Mouse (Mus musculus): Measurements from ENCODE around the gene Hoxd3. TPM values are rescaled to one million over a fixed set of nuclear protein-coding genes. Genes with fewer than 3 reads are reported as not detected.

Hoxd3 gene
- polyA plus RNA-seq, 1 experiment from 2014 or later: 55.9 TPM

DNA sequence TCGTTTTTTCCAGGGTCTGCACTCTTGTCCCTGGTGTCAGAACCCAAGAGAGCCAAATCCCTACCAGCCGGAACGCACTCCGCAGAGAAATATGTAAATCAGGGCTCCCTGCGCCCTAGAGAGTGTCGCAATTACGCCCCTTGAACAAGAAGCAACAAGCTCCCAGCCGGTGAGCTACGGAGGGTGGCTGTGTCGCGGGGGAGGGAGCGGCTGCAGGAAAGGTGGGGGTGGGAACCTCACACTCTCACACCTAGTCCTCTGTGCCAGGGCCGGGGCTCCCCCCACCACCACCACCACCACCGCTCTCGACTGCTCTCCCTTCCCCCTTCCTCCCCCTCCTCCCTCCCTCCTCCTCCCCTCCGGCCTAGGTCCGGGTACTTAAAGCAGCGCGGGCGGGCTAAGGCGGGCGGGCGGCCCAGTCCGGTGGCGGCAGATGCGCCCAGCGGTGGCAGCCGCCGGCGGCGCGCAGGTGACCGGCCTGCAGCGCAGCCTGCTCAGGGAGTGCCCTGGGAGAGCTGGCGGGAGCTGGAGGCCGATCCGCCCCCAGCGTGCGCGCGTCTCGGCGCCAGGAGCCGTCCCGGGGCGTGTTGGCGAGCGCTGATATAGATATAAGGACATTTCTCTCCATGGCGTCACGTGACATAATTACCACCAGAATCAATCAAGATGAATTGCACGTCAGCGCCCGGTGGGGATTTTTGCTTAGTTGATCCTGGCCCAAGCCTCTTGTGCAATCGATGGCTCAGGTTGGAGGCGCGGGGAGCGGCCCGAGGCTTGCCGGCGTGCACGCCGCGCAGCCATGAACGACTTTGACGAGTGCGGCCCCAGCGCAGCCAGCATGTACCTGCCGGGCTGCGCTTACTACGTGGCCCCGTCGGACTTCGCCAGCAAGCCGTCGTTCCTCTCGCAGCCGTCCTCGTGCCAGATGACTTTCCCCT is 29.9 kb upstream of the Hoxd3 start:
- peak overlapping the region; percentile 50 for H3K4me3 ChIP-seq
- H3K27ac ChIP-seq: peak overlapping the region; percentile 82
- peaks cover 92% of the 10 kb centered on the region for H3K27me3 ChIP-seq (replicated peaks)
- WGBS: 1% methylated on average over 77 of the region's 78 CpGs
- no peaks in the 10 kb centered on the region for H3K9me3 ChIP-seq
- H3K4me2 ChIP-seq (replicated peaks): peak overlapping the region; percentile 53
- no peaks in the 10 kb centered on the region for H3K36me3 ChIP-seq
- peak; percentile 55 for ATAC-seq (ENCODE audit: low FRiP score, low read depth)
- H3K4me1 ChIP-seq: peaks cover 12% of the 10 kb centered on the region
- H3K9ac ChIP-seq: peak overlapping the region; percentile 88

DNA sequence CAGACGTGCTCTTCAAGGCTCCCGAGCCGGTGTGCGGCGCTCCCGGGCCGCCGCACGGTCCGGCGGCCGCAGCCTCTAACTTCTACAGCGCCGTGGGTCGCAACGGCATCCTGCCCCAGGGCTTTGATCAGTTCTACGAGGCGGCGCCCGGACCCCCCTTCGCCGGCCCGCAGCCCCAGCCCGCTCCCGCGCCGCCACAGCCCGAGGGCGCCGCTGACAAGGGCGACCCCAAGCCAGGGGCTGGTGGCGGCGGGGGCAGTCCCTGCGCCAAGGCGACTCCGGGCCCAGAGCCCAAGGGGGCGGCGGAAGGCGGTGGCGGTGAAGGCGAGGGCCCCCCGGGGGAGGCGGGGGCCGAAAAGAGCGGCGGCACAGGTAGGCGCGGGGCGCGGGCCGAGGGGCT is 28.9 kb upstream of the Hoxd3 start:
- Histone ChIP-seq H3K4me2 (replicated peaks) (peak overlapping the region; percentile 53), H3K4me1 (peaks cover 12% of the 10 kb centered on the region), H3K4me3 (peak overlapping the region; percentile 50), H3K9ac (peak overlapping the region; percentile 88), H3K27ac (peak overlapping the region; percentile 82; the same call in 1 of the 2 replicates), H3K9me3 (no peaks in the 10 kb centered on the region), H3K36me3 (no peaks in the 10 kb centered on the region), H3K27me3 (replicated peaks) (peaks cover 92% of the 10 kb centered on the region)
- WGBS: under 1% methylated on average over 51 of the region's 51 CpGs
- no peak for ATAC-seq (ENCODE audit: low FRiP score, low read depth)

DNA sequence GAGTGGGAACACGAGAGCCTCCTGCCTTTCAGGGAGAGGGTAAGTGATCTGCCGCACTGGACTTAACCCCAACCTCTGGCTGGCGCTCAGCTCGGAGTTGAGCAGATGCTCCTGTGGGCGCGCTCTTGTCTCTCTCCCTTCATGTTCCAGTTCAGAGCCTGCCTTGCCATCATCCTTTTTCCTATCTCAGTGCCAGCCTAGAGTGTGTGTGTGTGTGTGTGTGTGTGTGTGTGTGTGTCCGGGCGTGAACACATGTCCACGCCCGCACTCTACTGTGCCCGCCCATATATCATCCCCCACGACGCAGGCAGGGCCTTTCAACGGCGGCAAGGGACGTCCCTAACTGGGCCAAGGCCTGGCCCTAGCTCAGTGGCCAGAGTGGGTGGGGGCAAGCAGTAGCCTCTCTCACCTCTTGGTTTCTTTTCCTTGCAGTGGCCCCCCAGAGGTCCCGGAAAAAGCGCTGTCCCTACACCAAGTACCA is 28.2 kb upstream of the Hoxd3 start:
- H3K27ac ChIP-seq: no peak overlapping the region
- 0% methylated on average over 17 of the region's 18 CpGs for WGBS
- peak overlapping the region; percentile 50 for H3K4me3 ChIP-seq

DNA sequence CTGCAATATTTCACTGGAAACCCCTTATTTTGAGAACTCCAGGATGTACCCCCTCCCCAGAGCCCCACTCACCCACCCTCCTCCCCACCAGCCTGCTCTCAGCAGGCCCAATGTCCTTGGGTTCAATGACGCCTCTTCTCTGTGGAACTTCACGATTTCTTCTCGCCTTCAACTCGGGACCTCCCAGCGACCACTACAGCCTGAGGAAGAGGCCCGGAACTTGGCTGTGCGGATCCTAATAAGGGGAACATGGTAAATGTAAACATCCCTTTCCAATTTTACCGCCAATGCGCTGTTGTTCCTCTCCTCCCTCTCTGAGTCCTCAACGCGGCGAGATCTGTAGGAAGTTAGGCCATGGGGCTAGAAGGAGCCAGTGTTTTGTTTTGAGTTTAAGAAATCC is 27.6 kb upstream of the Hoxd3 start:
- H3K4me2 ChIP-seq (replicated peaks): peak overlapping the region; percentile 53
- peaks cover 12% of the 10 kb centered on the region for H3K4me1 ChIP-seq
- H3K36me3 ChIP-seq: no peaks in the 10 kb centered on the region
- no peaks in the 10 kb centered on the region for H3K9me3 ChIP-seq
- H3K9ac ChIP-seq: peak overlapping the region; percentile 88
- no peak overlapping the region for H3K27ac ChIP-seq
- WGBS: under 1% methylated on average over 12 of the region's 12 CpGs
- H3K4me3 ChIP-seq: peak overlapping the region; percentile 50
- peaks cover 88% of the 10 kb centered on the region for H3K27me3 ChIP-seq (replicated peaks)
- ATAC-seq (ENCODE audit: low FRiP score, low read depth): no peak

More for the DNA sequence above, 28.2 kb upstream of the Hoxd3 start:
- Histone ChIP-seq H3K9ac (peak overlapping the region; percentile 88), H3K4me1 (peaks cover 12% of the 10 kb centered on the region), H3K27me3 (replicated peaks) (peaks cover 90% of the 10 kb centered on the region), H3K4me2 (replicated peaks) (peak overlapping the region; percentile 53), H3K9me3 (no peaks in the 10 kb centered on the region), H3K36me3 (no peaks in the 10 kb centered on the region)
- no peak for ATAC-seq (ENCODE audit: low FRiP score, low read depth)

DNA sequence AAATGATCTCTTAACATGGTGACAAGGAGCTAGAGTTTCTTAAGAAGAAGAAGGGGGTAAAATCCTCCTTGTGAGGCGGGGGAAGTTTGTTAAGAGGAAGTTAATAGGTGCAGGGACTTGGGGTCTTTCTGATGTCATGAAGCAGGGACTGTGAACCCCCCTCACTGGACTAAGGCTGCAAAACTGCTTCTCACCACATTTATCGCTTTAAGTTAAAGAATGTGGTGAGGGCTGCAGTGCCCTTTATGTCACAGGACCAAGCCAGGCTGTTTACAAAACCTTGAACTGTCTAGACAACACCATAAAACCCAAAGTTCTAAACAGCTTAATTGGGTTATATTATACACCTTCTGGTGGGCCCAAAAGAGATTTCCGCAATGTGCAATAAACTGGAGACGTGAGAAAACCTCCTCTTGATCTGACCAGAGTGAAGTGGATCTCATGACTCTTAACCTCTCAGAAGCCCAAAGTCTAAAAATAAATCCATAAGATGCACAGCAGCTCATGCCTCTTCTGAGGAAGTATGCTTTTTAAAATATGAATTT is 26.6 kb upstream of the Hoxd3 start:
- H3K9ac ChIP-seq: no peak overlapping the region
- H3K4me3 ChIP-seq: peak overlapping the region; percentile 5
- no peaks in the 10 kb centered on the region for H3K36me3 ChIP-seq
- H3K9me3 ChIP-seq: no peaks in the 10 kb centered on the region
- ATAC-seq (ENCODE audit: low FRiP score, low read depth): no peak
- peaks cover 86% of the 10 kb centered on the region for H3K27me3 ChIP-seq (replicated peaks)
- peaks cover 12% of the 10 kb centered on the region for H3K4me1 ChIP-seq
- H3K27ac ChIP-seq: no peak overlapping the region
- whole genome bisulfite sequencing: 9% methylated on average over 4 of the region's 4 CpGs
- peak overlapping the region; percentile 53 for H3K4me2 ChIP-seq (replicated peaks)

DNA sequence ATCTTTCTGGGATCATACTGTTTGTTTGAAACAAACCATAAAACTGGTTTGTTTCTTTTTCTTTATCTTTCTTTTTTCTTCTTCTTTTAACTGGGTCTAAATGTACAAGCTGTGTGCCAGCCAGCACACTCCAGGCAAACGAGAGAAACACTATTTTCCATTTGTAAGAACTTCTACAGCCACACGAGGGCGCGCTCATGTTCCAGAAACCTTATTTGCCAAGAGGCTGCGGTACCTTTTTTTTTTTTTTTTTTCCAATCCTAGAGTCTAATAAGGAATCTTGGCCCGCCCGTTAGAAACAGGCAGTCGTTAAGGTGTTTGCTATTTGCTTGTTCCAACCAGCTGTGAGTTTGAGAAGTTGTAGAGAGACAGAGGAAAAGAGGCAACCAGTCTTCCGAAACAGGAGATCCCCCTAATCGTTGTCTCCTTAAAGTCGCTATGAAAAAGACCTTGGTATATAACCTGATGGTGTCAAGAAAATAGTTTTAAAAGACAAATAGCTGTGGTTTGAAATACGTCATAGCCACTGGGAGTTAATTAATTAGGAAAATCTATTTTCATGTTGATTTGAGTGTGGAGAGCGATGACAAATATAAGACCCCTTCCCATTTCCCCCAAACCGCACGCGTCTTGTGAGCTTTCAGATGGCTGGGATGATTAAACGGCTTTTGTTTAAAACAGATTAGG is 25.3 kb upstream of the Hoxd3 start:
- Histone ChIP-seq H3K27me3 (replicated peaks) (peaks cover 80% of the 10 kb centered on the region), H3K4me3 (peak overlapping the region; percentile 43), H3K9me3 (no peaks in the 10 kb centered on the region), H3K4me1 (peaks cover 12% of the 10 kb centered on the region), H3K9ac (peak overlapping the region; percentile 70; the same call in 1 of the 2 replicates), H3K4me2 (replicated peaks) (peak overlapping the region; percentile 55), H3K27ac (no peak overlapping the region), H3K36me3 (no peaks in the 10 kb centered on the region)
- WGBS: 4% methylated on average over 17 of the region's 17 CpGs
- no peak for ATAC-seq (ENCODE audit: low FRiP score, low read depth)

DNA sequence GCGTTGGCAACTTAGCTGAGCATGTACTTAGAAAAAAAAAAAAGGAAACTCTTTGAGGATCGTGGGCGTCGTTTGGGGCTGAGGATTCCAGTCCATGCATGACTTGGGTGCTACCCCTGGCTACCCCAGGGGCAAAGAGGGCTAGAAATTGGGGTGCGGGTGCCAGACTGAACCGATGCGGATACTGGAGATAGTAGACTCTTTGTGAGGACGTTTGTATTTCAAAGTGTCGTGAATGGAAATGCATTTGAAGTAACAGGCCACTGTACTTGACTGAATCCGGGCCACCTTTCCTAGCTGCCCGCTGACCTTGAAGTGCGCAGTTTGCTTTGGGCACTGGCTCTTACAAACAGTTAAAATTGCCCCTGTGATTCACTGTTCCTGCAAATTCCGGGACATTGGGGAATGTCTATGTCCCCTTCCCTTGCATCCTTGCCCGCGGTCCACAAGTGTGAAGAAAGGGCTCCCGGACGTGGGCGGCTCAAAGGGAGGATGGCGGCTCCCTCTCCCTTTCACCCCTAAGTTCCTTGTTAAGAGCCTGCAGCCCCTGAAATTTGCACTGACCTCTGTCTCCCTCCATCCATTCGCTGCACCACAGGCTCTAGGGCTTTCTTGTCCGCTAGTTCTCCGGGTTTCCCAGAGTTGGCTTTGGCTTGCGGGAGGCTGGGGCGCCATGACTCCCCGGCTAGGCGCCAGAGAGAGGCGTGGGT is 24.6 kb upstream of the Hoxd3 start:
- Histone ChIP-seq H3K9me3 (no peaks in the 10 kb centered on the region), H3K4me1 (peaks cover 9% of the 10 kb centered on the region), H3K27me3 (replicated peaks) (peaks cover 80% of the 10 kb centered on the region), H3K4me2 (replicated peaks) (peak overlapping the region; percentile 55), H3K4me3 (peak overlapping the region; percentile 43), H3K27ac (no peak overlapping the region), H3K9ac (peak overlapping the region; percentile 70), H3K36me3 (no peaks in the 10 kb centered on the region)
- no peak for ATAC-seq (ENCODE audit: low FRiP score, low read depth)
- WGBS: under 1% methylated on average over 27 of the region's 27 CpGs

DNA sequence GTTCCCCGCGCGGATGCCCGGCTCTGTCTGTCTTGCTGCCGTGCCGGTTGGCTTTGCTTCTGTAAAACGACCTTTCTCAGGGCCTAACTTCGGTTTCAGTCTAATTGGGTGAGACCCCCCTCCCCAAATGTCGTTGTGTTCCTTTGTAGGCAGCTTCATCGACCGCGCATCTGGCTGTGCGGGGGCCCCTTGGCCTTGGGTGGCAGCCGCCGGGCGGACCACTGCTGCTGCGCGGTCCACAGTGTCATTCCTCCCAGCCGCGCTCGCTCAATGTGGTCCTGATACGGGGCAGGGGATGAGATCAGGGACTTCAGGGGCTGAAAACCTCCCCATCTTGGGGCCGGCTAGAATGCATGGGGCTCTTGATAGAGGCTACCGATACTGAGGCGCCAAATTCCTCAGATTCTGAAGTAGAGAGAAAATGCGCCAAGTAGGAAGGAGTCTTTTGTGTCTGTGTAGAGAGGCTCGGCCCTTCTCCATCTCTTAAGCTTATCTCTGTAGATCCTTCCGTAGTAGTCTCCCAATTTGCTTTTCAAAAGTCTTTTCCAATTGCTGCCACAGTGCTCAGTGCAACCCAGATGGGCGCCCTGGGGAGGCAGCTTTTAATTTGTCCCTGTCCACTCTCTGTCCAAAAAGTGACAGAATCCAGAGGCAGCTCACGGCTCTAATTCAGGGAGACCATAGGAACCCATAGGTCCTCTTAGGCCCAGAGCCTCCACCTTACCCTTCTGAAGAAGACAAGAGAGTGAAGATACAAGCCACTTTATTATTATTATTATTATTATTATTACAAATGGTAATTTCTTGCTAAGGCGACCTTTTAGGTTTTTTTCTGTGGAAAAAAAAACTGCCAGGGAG is 23.8 kb upstream of the Hoxd3 start:
- H3K27me3 ChIP-seq (replicated peaks): peaks cover 80% of the 10 kb centered on the region
- ATAC-seq (ENCODE audit: low FRiP score, low read depth): no peak
- H3K4me2 ChIP-seq (replicated peaks): peak overlapping the region; percentile 55
- peak overlapping the region; percentile 43 for H3K4me3 ChIP-seq
- no peak overlapping the region; the same call in 1 of the 2 replicates for H3K27ac ChIP-seq
- H3K9me3 ChIP-seq: no peaks in the 10 kb centered on the region
- peak overlapping the region; percentile 70 for H3K9ac ChIP-seq
- H3K4me1 ChIP-seq: peaks cover under 1% of the 10 kb centered on the region
- WGBS: 1% methylated on average over 31 of the region's 31 CpGs
- H3K36me3 ChIP-seq: no peaks in the 10 kb centered on the region

DNA sequence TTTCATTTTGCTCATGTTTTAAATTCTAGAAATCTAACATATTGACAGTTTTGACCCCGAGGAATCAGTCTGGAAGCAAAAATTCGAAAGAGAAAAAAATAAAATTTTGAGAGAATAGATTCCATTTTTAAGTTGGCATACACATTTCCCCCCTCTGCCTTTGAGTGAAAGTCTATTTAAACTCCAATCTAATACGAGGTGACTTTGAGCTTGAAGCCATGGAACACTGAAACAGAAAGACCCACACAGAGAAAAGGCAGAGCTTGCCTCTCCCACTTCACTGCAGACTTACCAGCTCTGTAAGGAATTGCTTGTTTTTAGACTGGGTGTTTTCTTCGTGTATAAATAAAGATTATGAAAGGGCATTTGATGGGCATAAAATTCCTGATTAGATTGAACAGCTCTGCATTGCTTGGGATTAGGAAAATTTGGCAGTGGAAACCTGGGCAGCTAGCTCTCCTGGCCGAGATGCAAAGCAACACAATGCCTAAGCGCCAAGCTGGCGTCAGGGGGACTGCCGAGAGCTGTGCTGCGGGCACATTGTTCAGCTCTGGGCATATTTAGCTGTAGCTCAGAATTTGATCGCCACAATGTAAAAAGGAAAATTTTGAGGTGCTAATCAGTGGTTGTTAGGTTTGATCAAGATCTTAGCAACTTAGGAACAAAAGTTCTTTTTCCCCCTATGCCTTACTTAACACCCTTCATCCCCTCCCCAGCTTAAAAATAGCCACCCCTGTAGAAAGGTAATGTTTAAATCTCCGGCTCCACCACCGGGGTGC is 22.7 kb upstream of the Hoxd3 start:
- Histone ChIP-seq H3K27me3 (replicated peaks) (peaks cover 79% of the 10 kb centered on the region), H3K4me1 (no peaks in the 10 kb centered on the region), H3K27ac (peak overlapping the region; percentile 80; the same call in 1 of the 2 replicates), H3K9ac (peak overlapping the region; percentile 61), H3K9me3 (no peaks in the 10 kb centered on the region), H3K4me2 (replicated peaks) (peak overlapping the region; percentile 55), H3K4me3 (peak overlapping the region; percentile 30; the same call in 1 of the 2 replicates), H3K36me3 (no peaks in the 10 kb centered on the region)
- no peak for ATAC-seq (ENCODE audit: low FRiP score, low read depth)
- 3% methylated on average over 12 of the region's 12 CpGs for WGBS

DNA sequence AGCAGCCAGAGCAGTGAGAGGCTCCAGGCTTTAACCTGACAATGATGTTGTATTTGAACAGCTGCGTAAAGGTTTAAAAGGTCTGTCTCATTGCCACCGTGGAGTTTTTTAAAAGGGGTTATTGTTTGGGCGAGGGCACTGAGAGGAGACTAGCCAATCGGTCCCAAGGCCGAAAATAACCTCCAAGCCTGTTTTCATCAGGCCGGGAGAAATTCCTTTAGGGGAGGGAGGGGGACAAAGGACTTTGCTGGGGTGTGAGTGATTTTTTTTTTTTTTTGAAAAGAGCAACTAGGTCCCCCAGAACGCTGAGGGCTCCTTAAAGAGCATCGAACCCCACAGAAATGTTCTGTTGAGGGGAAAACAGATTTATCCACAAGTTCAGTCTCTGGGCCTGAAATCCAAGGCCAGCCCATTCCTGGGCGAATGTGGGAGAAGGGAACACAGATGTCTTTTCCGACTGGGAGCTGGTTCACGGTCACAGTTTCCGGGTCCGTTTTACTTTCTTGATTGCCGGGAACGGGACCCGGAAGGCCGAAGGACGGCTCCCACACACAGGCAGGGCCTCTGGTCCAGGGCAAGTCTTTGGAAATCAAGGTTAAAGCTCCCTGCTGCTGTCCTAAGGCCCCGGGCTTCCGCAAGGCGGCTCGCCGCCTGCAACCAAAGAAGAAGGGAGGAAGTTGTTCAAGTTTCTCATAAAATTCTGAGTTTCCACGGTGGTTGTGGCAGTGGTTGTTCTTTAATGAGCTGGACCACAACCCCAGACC is 22.0 kb upstream of the Hoxd3 start:
- Histone ChIP-seq H3K4me1 (no peaks in the 10 kb centered on the region), H3K36me3 (no peaks in the 10 kb centered on the region), H3K27ac (peak overlapping the region; percentile 80), H3K9ac (peak overlapping the region; percentile 61), H3K27me3 (replicated peaks) (peaks cover 77% of the 10 kb centered on the region), H3K4me2 (replicated peaks) (peak overlapping the region; percentile 55), H3K9me3 (no peaks in the 10 kb centered on the region), H3K4me3 (peak overlapping the region; percentile 30)
- ATAC-seq (ENCODE audit: low FRiP score, low read depth): no peak
- WGBS: under 1% methylated on average over 24 of the region's 24 CpGs

Measured in neural tube, embryonic 12.5 days (tissue).